Mouse (Mus musculus) lung, postnatal 4 days (tissue): ENCODE data around the gene Fam102b.
A peak's percentile ranks its signal among the peaks of the same experiment; 100 is the strongest.

ENCODE experiments used
- DNase-seq, 2 experiments: peaks; one replicate each; pipeline ENCODE4 v3.0.0; 2021

The Fam102b gene

GRCm38 (mm10) chr3:109010489-109011260, 16.7 kb downstream of the Fam102b start:
- DNase-seq = peak; percentile 51 to 61

GRCm38 (mm10) chr3:109008180-109008579, 19.2 kb downstream of the Fam102b start:
- no peak for DNase-seq

- DNase-seq = no peak
Observed at GRCm38 (mm10) chr3:109005777-109006176, 21.6 kb downstream of the Fam102b start.

DNA sequence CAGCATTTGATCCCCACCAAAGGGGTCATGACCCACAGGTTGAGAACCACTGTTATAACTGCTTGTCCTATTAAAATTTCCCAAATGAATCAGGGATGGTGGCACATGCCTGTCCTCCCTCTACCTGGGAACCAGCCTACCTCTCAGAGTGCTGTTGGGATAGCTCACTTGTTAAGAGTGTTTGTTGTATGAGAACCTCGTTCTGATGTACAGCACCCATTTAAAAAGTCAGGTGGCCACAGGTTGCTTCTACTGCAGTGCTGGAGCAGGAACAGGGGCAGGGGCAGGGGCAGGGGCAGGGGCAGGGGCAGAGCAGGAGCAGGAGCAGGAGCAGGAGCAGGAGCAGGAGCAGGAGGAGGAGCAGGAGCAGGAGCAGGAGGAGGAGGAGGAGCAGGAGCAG, 28.2 kb downstream of the Fam102b start:
- DNase-seq = no peak

GRCm38 (mm10) chr3:108997762-108998161, 29.6 kb downstream of the Fam102b start:
- DNase-seq = peak in 1 of 2 experiments; percentile 40

GRCm38 (mm10) chr3:108997284-108997683, 30.1 kb downstream of the Fam102b start:
- peak; percentile 33 to 65 for DNase-seq

- DNase-seq = no peak
Observed at GRCm38 (mm10) chr3:108995379-108995778, 32.0 kb downstream of the Fam102b start.

GRCm38 (mm10) chr3:108994477-108994876, 32.9 kb downstream of the Fam102b start:
- DNase-seq = no peak

DNA sequence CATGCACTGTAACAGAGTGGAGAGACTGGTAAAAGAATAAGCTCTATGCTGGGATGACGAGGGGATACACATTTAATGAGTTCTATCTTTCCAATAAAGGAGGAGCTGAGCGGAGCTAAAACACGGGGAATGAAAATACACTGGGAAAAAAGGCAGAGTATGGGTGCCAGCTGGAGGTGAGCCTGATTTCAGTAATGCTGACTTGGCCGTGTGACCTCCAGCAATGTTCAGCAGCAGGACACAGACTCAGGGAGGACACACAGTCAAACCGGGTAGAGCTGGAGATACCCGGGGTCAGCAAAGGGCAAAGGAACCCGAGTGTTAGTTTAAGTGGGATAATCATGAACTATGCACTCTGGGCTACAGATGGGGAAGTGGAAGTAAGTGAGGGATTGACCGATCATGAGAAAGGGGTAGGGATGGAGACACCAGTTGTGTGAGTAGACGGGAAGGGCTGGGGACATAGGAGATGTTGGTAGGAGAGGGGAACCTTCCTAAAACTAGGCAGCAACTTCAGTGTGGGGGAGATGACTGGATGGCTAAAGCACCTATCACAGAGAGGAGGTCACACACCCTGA, 37.3 kb downstream of the Fam102b start:
- no peak for DNase-seq

- DNase-seq = no peak
Observed at GRCm38 (mm10) chr3:108987009-108987659, 40.3 kb downstream of the Fam102b start.

DNA sequence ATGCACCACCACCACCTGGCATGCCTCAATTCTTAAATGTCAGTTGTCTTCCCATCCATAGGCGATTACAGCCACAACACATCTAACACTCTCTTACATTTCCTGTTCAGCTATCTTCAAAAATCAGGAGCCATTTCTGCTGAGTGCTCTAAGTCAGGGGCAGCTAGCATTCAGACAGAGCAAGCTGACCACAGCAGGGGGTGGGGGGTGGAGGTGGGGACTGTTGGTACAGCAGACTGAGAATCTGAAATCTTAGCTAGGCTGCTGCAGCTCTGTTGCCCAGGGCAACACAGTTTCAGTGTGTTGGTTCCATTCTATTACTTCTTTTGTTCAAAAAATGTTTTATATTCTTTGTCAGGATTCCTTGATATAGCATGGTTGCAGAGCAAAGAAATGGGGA, 40.9 kb downstream of the Fam102b start:
- no peak for DNase-seq

GRCm38 (mm10) chr3:108983989-108984388, 43.4 kb downstream of the Fam102b start:
- DNase-seq = no peak

DNA sequence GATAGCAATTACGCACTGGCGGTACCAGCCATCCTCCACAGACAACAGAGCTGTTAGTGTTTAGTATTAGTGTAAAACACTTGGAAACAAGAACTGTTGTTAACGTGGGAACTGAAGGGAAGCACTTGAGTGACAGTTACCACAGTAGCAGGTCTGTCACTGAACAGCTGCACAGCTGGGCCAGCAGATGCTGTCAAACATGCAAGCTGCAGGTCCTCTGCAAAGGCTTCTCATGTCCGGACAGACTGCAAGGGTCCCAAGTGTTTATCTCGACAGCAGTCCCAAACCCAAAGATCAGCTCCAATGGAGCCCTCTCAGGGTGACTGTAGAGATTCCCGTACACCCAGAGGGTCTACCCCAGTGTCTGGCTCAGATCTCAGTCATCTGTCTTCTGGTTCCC, 45.5 kb downstream of the Fam102b start:
- no peak for DNase-seq

DNA sequence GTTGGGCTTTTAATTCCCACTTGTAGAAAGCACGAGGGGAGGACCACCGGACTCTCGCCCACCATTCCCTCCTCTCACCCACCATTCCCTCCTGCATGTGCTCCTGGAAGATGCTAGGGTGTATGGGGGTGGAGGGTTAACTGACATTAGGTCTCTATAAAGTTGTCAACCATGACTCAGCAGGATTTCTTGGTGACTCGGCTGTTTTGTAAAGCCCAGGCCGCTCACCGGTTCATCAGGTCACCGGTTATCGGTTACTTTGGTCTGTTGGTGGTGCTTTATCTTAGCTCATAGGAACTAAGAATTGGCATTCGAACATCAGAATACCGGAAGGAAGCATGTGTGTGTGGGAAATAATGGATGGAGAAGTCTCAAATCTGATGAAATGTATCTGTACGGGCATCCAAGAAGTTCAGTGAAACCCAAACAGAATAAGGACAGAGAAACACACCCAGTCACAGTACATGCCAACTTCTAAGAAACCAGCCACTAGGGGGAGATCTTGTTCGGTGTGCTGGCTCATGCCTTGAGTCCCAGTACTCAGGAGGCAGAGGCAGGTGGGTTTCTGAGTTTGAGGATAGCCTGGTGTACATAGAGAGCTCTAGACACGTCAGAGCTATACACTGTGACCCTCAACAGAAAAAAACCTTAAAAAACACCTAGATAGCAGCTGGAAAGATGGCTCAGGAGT, 49.9 kb downstream of the Fam102b start:
- DNase-seq = no peak

DNA sequence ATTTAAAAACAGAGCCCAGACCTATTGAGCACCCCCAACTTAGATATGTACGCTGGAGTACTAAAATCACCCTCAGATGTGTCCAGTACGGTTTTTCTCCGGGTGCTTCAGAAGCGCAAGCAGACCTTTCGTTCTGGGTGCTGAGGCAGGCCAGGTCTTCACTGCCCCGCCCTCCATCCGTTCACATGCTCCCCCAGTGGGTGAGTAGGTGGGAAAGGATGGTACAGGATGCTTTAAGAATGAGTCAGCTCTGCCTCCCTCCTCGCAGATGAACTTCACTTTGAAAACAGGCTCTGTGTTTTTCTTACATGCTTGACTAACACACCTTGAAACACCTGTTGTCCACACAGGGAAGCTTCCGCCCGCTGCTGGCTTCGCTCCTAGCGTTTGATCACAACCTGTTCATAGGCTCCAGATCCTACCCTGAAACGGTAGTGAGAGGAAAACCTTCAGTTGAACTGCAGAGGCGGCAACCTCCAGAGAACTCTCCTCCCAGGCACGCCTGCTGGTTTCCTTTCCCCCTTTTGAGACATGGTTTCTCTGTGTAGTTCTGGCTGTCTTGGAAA, 52.4 kb downstream of the Fam102b start:
- DNase-seq = no peak

DNA sequence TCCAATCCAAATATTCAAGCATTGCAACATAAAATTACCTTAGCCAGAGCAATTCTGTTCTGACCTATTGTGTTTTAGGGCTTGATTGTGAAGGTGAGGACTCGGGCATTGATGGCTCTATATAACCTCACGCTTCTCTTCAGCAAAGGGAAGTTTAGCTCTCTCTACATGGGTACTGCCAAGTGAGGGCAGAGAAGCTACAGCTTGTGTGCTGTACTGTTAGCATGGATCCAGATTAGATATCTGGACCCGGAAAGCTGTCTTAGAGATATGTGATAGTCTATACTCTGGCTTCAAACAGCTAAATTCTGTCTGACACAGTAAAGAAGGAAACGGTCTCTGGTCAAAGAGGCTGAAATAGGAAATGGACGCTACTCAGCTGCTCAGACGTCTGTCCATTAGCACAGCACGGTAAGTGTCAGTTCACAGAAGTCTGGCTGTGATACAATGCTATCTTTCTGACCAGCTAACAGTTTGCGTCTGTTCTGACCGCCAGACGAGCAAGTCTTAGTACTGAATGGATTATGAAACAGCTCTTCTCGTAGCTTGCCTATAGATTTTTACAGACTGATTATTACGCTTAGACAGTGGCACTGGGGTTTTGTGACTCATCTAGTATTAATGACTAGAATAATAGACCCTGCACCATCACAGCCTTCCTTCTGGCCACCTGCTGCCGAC, 53.3 kb downstream of the Fam102b start:
- no peak for DNase-seq

DNA sequence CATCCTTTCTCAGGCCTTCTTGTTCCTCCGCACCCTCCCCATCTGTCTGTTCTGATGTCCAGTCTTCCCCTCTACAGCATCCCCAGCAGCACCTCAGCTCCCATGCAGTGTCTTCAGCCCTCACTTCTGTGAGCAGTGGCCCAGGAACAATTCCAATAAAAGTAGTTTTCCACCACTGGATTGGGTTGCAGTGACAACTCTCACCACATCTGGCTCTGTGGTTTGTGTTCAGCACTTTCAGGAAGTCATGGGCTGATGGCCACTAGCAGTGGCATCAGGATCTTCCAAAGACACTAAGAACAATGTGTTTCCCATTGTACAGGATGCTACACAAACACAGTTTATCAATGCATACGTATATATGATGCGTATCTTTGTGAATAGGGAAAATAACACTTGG, 61.4 kb downstream of the Fam102b start:
- no peak for DNase-seq

DNA sequence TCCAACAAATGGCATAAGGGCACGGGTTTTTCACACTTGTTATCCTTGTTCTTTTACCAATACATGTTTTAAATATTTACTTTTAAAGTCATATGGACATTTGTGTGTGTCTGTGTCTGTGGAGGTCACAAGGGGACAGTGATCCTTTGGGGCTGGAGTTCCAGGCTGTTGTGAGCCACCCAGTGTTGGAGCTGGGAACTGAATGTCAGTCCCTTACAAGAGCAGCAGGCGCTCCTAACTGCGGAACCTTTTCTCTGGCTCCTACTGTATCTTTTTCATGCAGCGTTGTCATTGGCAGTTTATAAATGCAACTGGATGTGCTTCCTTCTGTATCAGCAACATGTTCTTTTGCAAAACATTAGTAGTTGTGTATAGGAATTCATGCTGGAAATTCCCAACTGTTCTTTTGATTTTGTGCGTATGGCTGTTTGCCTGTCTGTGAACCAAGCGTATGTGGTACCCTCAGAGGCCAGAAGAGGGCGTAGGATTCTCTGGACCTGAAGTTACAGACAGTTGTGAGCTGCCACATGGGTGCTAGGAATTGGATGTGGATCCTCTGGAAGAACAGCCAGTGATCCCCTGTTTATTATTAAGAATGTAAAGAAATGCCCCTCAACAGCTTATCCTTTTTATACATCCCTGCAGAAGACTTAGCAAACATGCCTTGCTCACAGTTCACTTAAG, 62.9 kb downstream of the Fam102b start:
- DNase-seq = peak in 1 of 2 experiments; percentile 13

GRCm38 (mm10) chr3:108963776-108964175, 63.6 kb downstream of the Fam102b start:
- DNase-seq = no peak

DNA sequence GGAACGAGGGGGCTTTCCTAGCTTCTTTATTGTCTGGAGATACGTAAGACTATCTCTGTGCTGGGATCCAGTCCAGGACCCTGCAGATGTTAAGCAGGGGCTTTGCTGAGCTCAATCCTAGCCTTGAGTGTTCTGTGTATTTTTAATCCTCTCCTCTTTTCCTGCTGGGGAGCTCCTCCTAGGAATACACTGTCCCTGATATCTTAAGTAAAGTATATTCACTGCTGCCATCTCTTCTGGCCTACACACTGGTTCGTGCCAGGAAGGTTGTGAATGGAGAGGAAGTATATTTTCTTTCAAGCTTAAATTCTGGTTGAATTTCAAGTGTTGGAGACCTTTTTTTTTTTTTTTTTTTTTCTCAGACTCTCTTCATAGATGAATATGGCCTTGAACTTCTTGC, 64.1 kb downstream of the Fam102b start:
- DNase-seq = no peak

DNA sequence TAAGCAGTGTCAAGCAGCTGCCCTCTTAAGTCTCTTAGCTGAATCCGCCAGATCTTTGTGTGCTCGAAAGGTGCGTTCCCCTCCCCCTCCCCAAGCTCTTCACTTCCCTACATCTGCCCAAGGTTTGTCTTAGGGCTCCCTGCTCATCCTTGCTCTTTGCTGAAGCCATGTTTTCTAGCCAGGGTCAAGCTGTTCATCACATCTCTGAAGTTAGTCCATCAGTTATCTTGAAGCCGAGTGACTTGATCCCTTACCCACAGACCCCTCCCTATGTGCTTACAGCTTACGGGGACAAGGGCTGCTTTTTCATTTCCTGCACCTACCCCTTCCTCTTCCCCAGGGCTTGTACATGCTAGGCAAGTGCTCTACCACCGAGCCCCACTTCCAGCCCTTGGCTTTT, 65.8 kb downstream of the Fam102b start:
- DNase-seq = no peak

DNA sequence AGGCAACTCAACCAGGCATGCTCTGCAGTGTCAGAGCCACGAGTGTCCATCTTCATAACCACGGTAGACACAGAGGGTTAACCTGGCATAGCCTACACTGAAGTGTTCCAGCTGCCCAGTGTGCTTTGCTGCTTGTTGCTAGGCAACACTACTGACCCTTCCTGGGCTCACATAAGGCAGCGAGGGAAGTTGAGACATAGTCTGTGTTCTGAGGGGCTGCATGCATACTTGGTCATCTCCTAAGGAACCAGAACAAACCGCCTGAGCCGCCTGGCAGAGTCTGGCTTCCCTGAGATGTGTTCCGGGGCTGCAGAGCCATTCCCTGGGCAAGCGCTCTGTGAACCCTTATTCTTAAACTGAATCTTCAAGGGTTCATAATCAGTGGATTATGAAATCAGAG, 66.2 kb downstream of the Fam102b start:
- peak; percentile 27 to 68 for DNase-seq
